Mouse (Mus musculus): Measurements from ENCODE around the gene Triobp.
A peak's percentile ranks its signal among the peaks of the same experiment; 100 is the strongest.

Triobp gene

GRCm38 (mm10) chr15:79037913-79038328, 90.4 kb downstream of the Triobp start:
- DNase-seq: peak; percentile 56

DNA sequence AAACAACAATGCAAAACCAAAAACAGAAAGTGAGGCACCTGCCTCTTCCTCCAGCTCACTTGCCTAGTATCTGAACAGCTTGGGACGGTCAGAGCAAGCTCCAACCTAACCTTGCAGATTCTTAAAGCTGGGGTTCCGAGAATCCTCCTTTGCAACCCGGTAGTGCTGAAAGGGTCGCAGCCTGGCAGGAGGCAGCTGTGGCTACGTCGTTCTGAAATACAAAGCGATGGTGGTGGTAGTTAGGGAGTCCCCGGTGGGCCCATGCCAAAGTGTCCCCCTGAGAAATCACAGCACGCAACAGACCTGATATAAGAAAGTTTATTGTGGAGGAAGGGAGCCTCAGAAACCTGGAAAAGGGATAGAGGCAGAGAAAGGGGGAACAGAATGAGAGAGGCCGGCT, 90.8 kb downstream of the Triobp start:
- DNase-seq: no peak

GRCm38 (mm10) chr15:79038853-79039252, 91.3 kb downstream of the Triobp start:
- peak; percentile 92 for DNase-seq

DNA sequence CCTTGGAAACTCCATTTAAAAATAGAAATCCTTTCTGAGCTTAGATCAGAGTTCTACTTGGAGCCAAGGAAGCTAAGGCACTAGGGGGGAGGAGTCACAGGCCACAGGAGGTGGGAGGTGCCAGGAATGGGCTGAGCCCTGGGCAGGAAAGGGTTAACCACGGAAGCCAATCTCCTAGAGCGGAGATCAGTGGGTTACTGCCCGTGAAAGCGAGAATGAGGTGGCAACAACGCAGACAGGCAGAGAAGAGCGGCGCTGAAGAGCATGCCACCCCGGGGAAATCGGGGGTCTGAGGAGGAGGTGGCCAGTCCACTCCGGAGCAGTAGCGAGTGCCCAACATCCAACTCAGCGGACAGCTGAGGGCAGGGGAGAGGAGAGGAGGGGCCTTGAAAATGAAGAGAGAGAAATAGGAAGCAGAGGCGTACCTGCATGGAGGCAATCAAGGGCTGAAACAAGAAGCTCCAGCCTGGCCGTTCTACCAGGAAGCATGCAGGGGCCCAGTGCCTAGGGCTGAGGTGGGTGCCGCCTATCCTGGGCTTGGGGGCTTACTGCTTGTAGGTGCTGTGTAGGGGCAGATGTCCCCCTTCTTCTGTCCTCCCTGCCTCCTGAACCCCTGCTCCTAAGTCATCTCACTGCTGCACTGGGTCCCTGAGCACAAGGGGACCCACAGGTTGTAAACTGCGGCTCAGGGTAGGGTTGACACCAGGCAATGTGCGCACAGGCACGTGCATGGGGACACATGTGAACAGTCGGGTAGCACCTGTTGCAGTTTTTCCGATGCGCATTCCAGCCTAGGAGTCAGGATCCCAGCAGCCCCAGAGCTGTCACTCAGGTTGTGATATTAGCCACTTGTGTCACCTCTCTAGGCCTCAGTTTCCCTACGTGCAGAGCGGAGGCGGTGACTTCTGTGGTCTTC, 93.2 kb downstream of the Triobp start:
- no peak for DNase-seq

- no peak for DNase-seq
Measured at GRCm38 (mm10) chr15:79041585-79041984, 94.1 kb downstream of the Triobp start, which contains the start of gene Galr3. Gene Galr3 (plus strand): TSS chr15:79041885.

DNA sequence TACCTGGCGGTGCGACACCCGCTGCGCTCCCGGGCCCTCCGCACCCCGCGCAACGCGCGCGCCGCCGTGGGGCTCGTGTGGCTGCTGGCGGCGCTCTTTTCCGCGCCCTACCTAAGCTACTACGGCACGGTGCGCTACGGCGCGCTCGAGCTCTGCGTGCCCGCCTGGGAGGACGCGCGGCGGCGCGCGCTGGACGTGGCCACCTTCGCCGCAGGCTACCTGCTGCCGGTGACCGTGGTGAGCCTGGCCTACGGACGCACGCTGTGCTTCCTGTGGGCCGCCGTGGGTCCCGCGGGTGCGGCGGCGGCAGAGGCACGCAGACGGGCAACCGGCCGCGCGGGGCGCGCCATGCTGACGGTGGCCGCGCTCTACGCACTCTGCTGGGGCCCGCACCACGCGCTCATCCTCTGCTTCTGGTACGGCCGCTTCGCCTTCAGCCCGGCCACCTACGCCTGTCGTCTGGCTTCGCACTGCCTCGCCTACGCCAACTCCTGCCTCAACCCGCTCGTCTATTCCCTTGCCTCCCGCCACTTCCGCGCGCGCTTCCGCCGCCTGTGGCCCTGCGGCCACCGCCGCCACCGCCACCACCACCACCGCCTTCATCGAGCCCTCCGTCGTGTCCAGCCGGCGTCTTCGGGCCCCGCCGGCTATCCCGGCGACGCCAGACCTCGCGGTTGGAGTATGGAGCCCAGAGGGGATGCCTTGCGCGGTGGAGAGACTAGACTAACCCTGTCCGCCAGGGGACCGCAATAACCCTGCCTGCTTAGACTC, 95.4 kb downstream of the Triobp start:
- no peak for DNase-seq

- no peak for DNase-seq
Measured at GRCm38 (mm10) chr15:79044837-79045236, 97.3 kb downstream of the Triobp start.

GRCm38 (mm10) chr15:79048186-79048585, 100.7 kb downstream of the Triobp start:
- DNase-seq: no peak

DNA sequence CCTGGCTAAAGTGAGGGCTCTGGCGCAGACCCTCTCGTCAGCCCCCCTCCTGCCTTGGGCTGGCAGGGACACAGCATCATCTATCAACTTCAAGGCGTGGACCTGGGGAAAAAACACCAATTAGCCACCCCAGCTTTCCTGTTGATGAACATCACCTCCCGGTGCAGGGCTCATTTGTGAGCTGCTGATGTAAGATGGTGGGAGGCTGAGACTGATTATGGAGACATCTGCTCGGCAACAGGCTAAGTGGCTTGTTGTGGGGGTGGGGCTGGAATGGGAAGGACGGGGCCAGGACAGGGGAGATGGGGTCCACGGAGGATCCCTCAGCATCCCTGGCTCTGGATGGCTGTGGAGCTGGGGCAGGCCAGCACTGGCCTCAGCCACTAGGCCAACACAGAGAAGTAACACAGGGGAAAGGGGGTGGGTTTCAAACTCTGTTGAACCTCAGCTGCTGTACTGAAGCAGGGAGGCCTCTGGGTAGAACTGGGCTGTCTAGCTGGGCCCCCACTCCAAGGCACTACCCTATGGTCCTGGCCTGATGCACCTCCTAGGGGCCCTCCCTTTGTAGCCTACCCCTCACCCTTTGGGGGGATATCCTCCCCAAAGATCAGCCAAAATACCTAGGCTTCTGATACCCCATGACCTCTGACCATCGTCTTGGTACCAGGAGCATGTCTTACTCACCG, 102.8 kb downstream of the Triobp start:
- no peak for DNase-seq

GRCm38 (mm10) chr15:79050964-79051363, 103.4 kb downstream of the Triobp start:
- no peak for DNase-seq

DNA sequence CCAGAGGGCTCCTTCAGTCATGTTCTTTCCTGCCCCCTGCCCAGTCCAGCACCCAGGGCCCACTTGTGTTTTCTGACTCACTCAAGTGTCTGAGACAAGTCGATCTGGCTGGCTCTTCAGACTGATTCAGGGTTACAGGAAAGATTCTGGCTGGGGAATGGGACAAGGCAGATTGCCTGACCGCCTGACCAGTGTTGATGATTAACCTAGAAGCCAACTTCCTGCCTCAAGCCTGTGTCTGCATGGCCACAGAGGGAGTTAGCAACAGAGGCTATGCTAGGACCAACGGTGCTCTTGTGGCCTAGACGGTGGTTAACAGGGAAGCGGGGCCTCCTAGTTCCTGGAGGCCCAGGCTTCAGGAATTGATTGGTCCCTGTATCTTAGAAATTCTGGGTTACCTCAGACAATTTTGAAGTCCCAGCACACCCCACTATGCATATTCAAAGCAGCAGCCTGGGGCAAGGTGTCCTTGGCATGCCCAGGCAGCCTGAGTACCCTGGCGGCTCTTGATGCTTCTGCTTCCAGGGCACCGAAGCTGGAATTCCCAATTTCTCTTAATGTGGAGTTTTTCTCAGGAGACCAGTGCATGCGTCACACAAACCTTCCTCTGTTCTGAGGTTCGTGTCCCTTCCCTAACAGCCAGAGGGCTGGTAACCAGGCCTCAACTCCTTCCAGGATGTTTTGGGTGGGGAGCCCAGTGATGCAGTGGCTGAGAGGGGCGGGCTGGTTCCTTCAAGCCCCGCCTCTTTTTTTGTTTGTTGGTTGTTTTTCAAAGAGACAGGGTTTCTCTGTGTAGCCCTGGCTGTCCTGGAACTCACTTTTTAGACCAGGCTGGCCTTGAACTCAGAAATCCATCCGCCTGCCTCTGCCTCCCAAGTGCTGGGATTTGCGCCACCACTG, 104.2 kb downstream of the Triobp start:
- DNase-seq: no peak

GRCm38 (mm10) chr15:79052366-79052765, 104.8 kb downstream of the Triobp start:
- DNase-seq: no peak

Measured in thymus, postnatal 25 days (tissue).